Mouse (Mus musculus): ENCODE results near the gene Tcn2.

DNA sequence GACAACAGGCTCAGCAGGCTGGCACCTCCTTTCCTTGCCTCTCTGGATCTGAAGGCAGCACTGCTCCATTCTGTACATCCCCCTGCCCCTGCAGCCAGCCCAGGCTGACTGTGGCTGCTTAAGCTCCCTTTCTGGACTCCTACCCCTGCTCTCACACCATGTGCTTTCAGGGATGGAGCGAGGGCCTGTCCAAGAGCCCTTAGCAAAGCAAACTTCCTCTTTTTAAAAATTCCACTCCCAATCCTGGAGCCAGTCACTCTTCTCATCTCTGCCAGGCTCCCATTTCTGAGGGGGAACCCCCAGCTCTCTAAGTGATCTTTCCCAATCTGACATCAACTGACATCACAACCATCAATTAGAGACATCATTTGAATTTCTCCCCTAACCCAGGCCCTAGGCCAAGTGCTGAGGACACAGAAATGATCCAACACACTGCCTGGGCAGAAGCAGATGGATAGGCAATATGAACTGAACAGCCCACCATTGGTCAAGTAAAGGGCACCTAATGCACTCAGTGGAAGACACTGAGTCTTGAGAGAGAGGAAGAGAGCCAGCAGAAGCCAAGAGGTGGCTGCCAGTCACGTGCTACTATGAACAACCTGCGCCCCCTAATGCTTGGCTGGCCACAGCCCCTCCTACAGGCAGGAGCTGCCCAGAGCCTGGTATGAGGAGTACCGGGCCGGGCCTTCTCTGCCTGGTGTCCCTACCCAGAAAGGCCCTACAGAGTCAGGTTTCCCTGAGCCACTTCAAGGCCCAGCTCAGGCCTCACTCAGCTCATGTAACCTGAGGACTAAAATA, 21.2 kb downstream of the Tcn2 start:
- TF ChIP-seq CTCF (IDR thresholded peaks at IDR 0.05; ENCODE audit: insufficient read depth, low read length) (no peak), POLR2A (IDR thresholded peaks at IDR 0.05; ENCODE audit: borderline replicate concordance, extremely low read depth, low read depth, low read length) (no peak; the same call in 1 of the 2 replicates)

All from lung, adult 2 months (tissue).